Mouse (Mus musculus): ENCODE measurements around the gene Olfr433. TPM values are rescaled to one million over a fixed set of nuclear protein-coding genes. Genes with fewer than 3 reads are reported as not detected.

Olfr433 gene
- 0.70 TPM in 2 replicates for polyA plus RNA-seq (2012; rRNA removed; ENCODE audit: low replicate concordance)

DNA sequence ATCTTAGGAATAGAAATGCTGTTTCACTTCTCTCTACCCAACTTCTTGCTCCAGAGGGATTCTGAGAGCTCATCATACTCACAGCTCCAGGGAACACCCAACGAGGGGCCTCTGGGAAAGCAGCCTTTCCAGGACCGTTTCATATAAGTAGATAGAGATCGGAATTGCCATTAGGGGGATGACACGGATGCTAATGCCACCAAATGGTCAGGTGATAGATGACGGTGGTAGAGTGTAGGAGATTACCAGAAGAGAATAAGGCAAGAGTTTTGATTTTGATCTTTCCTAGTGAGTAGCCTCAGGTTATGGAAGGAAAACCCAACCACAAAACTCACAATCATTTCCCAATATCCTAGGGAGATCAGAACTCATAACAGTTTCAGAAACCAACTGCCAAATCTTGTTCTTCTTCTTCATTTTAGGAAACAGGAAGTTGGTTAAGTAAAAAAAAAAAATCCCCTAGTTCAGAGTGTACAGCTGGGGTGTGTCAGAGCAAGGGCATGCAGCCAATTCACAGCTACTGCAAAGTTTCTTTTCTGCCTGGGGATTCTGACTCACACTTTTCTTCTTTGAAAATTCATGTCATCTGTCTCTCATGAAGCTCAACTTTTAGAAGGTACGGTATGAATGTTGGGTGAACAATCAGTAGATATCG is at the start of gene Olfr433:
Gene Olfr433 (plus strand): TSS at position 183 of the 655 bp plus-strand sequence.

DNA sequence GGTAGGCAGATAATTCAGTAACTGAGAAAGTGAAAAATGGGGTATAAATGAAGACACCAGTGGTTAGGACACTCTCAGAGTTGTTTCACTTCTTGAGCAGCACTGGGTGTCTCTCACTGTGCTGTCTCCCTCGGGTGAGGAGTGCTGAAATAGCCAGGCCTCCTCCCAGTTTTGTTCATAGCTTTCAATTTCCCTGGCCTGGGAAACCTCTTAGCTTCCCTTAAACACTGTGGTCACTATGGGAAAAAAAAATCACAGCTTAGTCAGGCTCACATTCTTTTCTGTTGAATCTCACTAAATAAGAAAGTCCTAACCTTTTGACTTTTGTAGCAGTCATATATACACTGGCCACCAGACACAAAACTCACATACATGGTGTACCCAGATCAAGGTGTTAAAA is 8.8 kb upstream of the Olfr433 start, which contains the start of gene Ifi205:
Gene Ifi205 (minus strand): TSS at position 113 of the 400 bp plus-strand sequence.

DNA sequence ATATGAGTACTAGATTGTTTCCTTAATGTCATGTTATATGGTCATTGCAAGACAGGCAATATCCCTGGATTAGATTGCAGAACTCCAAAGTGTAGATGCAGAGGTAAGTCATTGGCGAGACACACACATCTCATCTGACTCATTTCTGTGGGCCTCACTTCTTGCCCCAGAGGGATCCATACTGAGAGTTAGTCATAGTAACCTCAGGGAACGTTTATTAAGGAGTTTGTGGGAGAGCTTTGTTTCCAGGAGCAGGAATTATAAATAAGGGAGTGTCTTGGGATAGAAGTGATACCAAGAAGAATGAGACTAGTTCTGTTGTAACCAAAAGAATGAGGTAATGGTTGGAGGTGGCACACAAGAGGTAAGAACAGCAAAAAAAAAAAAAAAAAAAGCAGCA is 8.4 kb downstream of the Olfr433 start, which contains the start of gene Olfr432:
Gene Olfr432 (plus strand): TSS at position 313 of the 400 bp plus-strand sequence.

DNA sequence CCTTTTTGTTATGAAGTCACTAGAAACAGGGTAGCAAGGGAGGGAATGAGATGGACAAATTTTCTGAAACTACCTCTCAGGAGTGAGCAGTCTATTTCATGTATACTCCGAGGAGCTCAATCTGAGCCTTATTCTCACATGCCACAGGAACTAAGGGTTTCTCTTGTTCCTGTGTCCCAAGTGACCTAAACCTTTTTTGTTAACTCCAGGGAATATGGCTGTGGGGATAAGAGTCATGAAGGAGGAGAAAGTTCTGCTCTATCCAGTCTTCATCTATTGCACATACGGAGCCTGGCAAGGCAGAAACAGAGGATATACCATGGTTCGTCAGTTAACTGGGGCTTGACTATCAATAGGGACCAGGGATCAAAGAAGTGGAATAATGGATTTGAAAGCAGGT is 25.8 kb downstream of the Olfr433 start, which contains the start of gene Olfr430:
Gene Olfr430 (plus strand): TSS at position 301 of the 400 bp plus-strand sequence.

DNA sequence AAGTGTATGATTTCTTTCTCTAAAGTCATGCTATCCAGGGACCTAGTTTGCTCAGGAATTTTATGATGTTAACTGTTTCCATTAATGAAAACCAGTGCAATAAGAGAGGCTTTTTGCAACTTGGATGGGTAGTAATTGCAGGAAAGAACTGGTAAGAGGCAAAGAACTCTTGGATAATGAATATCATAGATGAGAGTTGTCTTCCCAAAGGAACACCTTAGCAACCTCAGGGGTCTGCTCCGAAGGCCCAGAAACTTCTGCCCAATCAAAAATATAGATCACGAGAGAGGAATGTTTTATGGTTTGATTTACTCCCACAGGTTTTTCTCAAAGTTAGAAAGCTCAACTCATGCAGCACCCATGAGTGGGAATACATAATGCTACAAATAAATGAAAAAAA is 43.5 kb downstream of the Olfr433 start, which contains the start of gene Olfr429:
Gene Olfr429 (plus strand): TSS at position 301 of the 400 bp plus-strand sequence.

Other genes with a start within 250 kb of the Olfr433 start
- 2.0 and 4.2 TPM in 2 replicates for gene Ifi211, start 127.7 kb upstream of the Olfr433 start, polyA plus RNA-seq (2012; rRNA removed; ENCODE audit: low replicate concordance)
- 8.0 and 19.3 TPM in 2 replicates for gene Mndal, start 98.2 kb upstream of the Olfr433 start, polyA plus RNA-seq (2012; rRNA removed; ENCODE audit: low replicate concordance)
- gene Ifi203, start 98.0 kb upstream of the Olfr433 start, polyA plus RNA-seq (2012; rRNA removed; ENCODE audit: low replicate concordance), result 17.8 and 37.0 TPM in 2 replicates
- 0.17 and 0.56 TPM in 2 replicates for gene Ifi202b, start 58.0 kb upstream of the Olfr433 start, polyA plus RNA-seq (2012; rRNA removed; ENCODE audit: low replicate concordance)
- gene Ifi205, start 8.9 kb upstream of the Olfr433 start, polyA plus RNA-seq (2012; rRNA removed; ENCODE audit: low replicate concordance), result 4.2 and 12.6 TPM in 2 replicates
- gene Olfr432, start 8.5 kb downstream of the Olfr433 start, polyA plus RNA-seq (2012; rRNA removed; ENCODE audit: low replicate concordance), result 0.29 and 0.46 TPM in 2 replicates
- not detected in 2 replicates for gene Olfr430, start 25.9 kb downstream of the Olfr433 start, polyA plus RNA-seq (2012; rRNA removed; ENCODE audit: low replicate concordance)
- not detected in 2 replicates for gene Olfr429, start 43.6 kb downstream of the Olfr433 start, polyA plus RNA-seq (2012; rRNA removed; ENCODE audit: low replicate concordance)
- not detected in 2 replicates for gene Olfr427, start 56.2 kb downstream of the Olfr433 start, polyA plus RNA-seq (2012; rRNA removed; ENCODE audit: low replicate concordance)
- gene Olfr231, start 80.5 kb downstream of the Olfr433 start, polyA plus RNA-seq (2012; rRNA removed; ENCODE audit: low replicate concordance), result not detected in 2 replicates
- not detected in 2 replicates for gene Olfr424, start 90.8 kb downstream of the Olfr433 start, polyA plus RNA-seq (2012; rRNA removed; ENCODE audit: low replicate concordance)
- not detected in 2 replicates for gene Olfr420, start 114.9 kb downstream of the Olfr433 start, polyA plus RNA-seq (2012; rRNA removed; ENCODE audit: low replicate concordance)
- gene Spta1, start 132.1 kb downstream of the Olfr433 start, polyA plus RNA-seq (2012; rRNA removed; ENCODE audit: low replicate concordance), result 0.10 TPM in 1 of 2 replicates, not detected in the other
- gene Olfr419, start 211.4 kb downstream of the Olfr433 start, polyA plus RNA-seq (2012; rRNA removed; ENCODE audit: low replicate concordance), result not detected in 2 replicates